Mouse (Mus musculus) heart, postnatal 0 days (tissue): ENCODE measurements at regions not wholly inside any gene's neighbourhood (a gene's known extent, or its start where the extent isn't known, plus 50 kb on each side); places are given as distances from the start of the nearest gene placed in this dataset.

ENCODE experiments used
- ATAC-seq: fragments of 200-750 bp; cut with Nextera tagmentation; 2 replicates; pipeline ENCODE4 v1.8.0; 2017; ENCODE audit warnings: low read depth, moderate number of reproducible peaks, moderate library complexity; ENCODE audit not compliant: insufficient read depth
- DNase-seq: peaks from one replicate; pipeline ENCODE4 v3.0.0-alpha.2; 2016; ENCODE audit warnings: low spot score
- H3K27ac ChIP-seq: fragments of 300-500 bp; sonication (generic); 2 replicates; pipeline ENCODE4 v1.5.1; 2014; ENCODE audit warnings: low read depth, mild to moderate bottlenecking
- H3K27me3 ChIP-seq: fragments of 300-500 bp; sonication (generic); 2 replicates; pipeline ENCODE4 v1.6.1; 2014; ENCODE audit warnings: low read length, mixed read lengths; ENCODE audit not compliant: control insufficient read depth, insufficient read depth
- H3K36me3 ChIP-seq: fragments of 300-500 bp; sonication (generic); replicated peaks from 2 replicates; pipeline ENCODE4 v1.6.1; 2014; ENCODE audit warnings: low read length, mixed read lengths; ENCODE audit not compliant: control insufficient read depth, insufficient read depth
- H3K4me1 ChIP-seq: fragments of 300-500 bp; sonication (generic); 2 replicates; pipeline ENCODE4 v1.6.1; 2014; ENCODE audit warnings: antibody characterized with exemption; ENCODE audit not compliant: control insufficient read depth, insufficient read depth
- H3K4me2 ChIP-seq: fragments of 300-500 bp; sonication (generic); 2 replicates; pipeline ENCODE4 v1.6.1; 2014; ENCODE audit warnings: low read depth, mild to moderate bottlenecking, low read length, moderate library complexity
- H3K4me3 ChIP-seq: fragments of 300-500 bp; sonication (generic); 2 replicates; pipeline ENCODE4 v1.5.1; 2014; ENCODE audit warnings: low read depth, low read length
- H3K9ac ChIP-seq: fragments of 300-500 bp; sonication (generic); replicated peaks from 2 replicates; pipeline ENCODE4 v1.6.1; 2014; ENCODE audit warnings: low read depth, low read length, mixed read lengths
- H3K9me3 ChIP-seq: fragments of 300-500 bp; sonication (generic); replicated peaks from 2 replicates; pipeline ENCODE4 v1.6.1; 2016; ENCODE audit warnings: low read length; ENCODE audit not compliant: control insufficient read depth
- CTCF ChIP-seq: IDR thresholded peaks from 2 replicates; pipeline ENCODE4 v1.5.1; 2016; ENCODE audit warnings: antibody characterized with exemption, control low read depth, low read depth
- EP300 ChIP-seq: IDR thresholded peaks from 2 replicates; pipeline ENCODE4 v1.6.1; 2016; ENCODE audit warnings: antibody characterized with exemption, low read depth
- WGBS: fragments of 180-500 bp; shearing (Covaris S2); extraction: QIAGEN DNeasy Blood & Tissue Kit; methylation state at CpG from one replicate; pipeline ENCODE4 v1.1.7; 2014; 5-methylcytosine and 5-hydroxymethylcytosine counted together

- TF ChIP-seq CTCF (no peak), EP300 (no peak)
- ATAC-seq: no peak
- no peaks in the 10 kb centered on the region for H3K4me1 ChIP-seq
- no peak for DNase-seq
- no peak overlapping the region for H3K4me3 ChIP-seq
- WGBS: 86% methylated on average over 1 of the region's 1 CpGs
- H3K27me3 ChIP-seq: no peaks in the 10 kb centered on the region
- no peaks in the 10 kb centered on the region for H3K36me3 ChIP-seq
- H3K9ac ChIP-seq: no peak overlapping the region
- no peak overlapping the region for H3K27ac ChIP-seq
- H3K4me2 ChIP-seq: no peak overlapping the region
- no peaks in the 10 kb centered on the region for H3K9me3 ChIP-seq
These were observed 140.4 kb downstream of the Gm11146 start for GRCm38 (mm10) chr16:77461459-77461858.

GRCm38 (mm10) chr16:77459651-77460050 lies 142.2 kb downstream of the Gm11146 start:
- H3K4me2 ChIP-seq: no peak overlapping the region
- H3K9ac ChIP-seq: no peak overlapping the region
- no peaks in the 10 kb centered on the region for H3K4me1 ChIP-seq
- ATAC-seq (no peak), DNase-seq (no peak)
- H3K27me3 ChIP-seq: no peaks in the 10 kb centered on the region
- TF ChIP-seq CTCF (no peak), EP300 (no peak)
- no peaks in the 10 kb centered on the region for H3K36me3 ChIP-seq
- 60% methylated on average over 2 of the region's 2 CpGs for WGBS
- no peak overlapping the region for H3K4me3 ChIP-seq
- H3K9me3 ChIP-seq: no peaks in the 10 kb centered on the region
- H3K27ac ChIP-seq: no peak overlapping the region

GRCm38 (mm10) chr16:77444647-77445046 lies 157.2 kb downstream of the Gm11146 start:
- no peak for TF ChIP-seq EP300
- no peak for TF ChIP-seq CTCF
- no peak overlapping the region for H3K27ac ChIP-seq
- H3K36me3 ChIP-seq: no peaks in the 10 kb centered on the region
- H3K27me3 ChIP-seq: no peaks in the 10 kb centered on the region
- DNase-seq: no peak
- no peaks in the 10 kb centered on the region for H3K9me3 ChIP-seq
- H3K4me2 ChIP-seq: no peak overlapping the region
- no peaks in the 10 kb centered on the region for H3K4me1 ChIP-seq
- WGBS: 90% methylated on average over 6 of the region's 6 CpGs
- no peak overlapping the region for H3K4me3 ChIP-seq
- ATAC-seq: no peak
- no peak overlapping the region for H3K9ac ChIP-seq

DNA sequence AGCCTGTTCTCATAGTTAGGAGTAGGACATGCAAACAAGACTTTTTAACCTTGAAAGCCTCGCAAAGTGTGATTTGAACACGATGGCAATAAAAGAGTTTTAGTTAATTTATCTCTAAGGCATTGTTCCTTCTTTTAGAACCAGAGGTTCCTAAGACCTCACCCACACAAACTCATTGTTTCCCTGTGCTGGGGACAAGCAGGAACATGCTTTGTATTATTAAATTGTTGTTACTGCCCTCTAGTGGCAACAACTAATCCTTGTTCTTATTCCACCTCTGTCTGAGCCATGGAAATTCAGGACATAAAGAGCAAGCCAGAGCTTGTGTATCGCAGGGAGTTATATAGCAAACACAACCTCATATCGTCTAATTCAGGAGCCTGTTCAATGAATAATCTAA lies 157.9 kb downstream of the Gm11146 start:
- peak; percentile 90 for DNase-seq
- no peaks in the 10 kb centered on the region for H3K4me1 ChIP-seq

GRCm38 (mm10) chr16:77443318-77443717 lies 158.6 kb downstream of the Gm11146 start:
- Histone ChIP-seq H3K4me1 (no peaks in the 10 kb centered on the region), H3K9ac (no peak overlapping the region), H3K4me2 (no peak overlapping the region), H3K9me3 (no peaks in the 10 kb centered on the region), H3K27me3 (no peaks in the 10 kb centered on the region), H3K36me3 (no peaks in the 10 kb centered on the region), H3K27ac (no peak overlapping the region), H3K4me3 (no peak overlapping the region)
- TF ChIP-seq EP300: no peak
- no peak for TF ChIP-seq CTCF
- ATAC-seq: no peak
- WGBS: 78% methylated on average over 5 of the region's 5 CpGs
- no peak for DNase-seq

More for the DNA sequence above, 157.9 kb downstream of the Gm11146 start:
- no peak overlapping the region for H3K4me2 ChIP-seq
- no peak overlapping the region for H3K4me3 ChIP-seq
- WGBS: 23% methylated on average over 4 of the region's 4 CpGs
- H3K36me3 ChIP-seq: no peaks in the 10 kb centered on the region
- H3K9me3 ChIP-seq: no peaks in the 10 kb centered on the region
- H3K27me3 ChIP-seq: no peaks in the 10 kb centered on the region
- TF ChIP-seq EP300 (no peak), CTCF (peak; percentile 77)
- no peak overlapping the region for H3K27ac ChIP-seq
- peak; percentile 79 for ATAC-seq
- no peak overlapping the region for H3K9ac ChIP-seq

DNA sequence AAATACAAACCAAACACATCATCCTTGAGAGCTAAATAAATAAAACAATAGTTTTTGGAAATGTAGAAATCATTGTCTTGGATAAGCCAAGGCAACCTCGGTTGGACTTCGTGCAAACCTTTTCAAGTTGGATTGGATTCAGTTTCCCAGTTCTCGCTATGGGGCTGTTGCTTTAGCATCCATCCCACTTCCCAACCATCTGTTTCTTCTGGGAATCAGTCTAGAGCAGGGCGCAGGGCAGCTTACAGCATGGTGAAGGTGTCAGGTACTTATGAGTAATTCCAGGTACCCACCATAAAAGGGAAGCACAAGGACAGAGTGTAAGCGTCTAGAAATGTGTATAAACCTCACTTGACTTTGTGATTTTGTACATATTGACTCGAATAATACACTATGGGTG lies 159.0 kb downstream of the Gm11146 start:
- H3K9me3 ChIP-seq: no peaks in the 10 kb centered on the region
- DNase-seq: no peak
- H3K4me2 ChIP-seq: no peak overlapping the region
- no peaks in the 10 kb centered on the region for H3K4me1 ChIP-seq
- TF ChIP-seq EP300 (no peak), CTCF (no peak)
- H3K4me3 ChIP-seq: no peak overlapping the region
- WGBS: 89% methylated on average over 6 of the region's 6 CpGs
- no peak for ATAC-seq
- no peaks in the 10 kb centered on the region for H3K27me3 ChIP-seq
- H3K36me3 ChIP-seq: no peaks in the 10 kb centered on the region
- H3K9ac ChIP-seq: no peak overlapping the region
- no peak overlapping the region for H3K27ac ChIP-seq
